36 mouse cellular contexts compared by ENCODE assay signal in genomic region chr11:102159781-102160180, GRCm38 (mm10). TPM values are rescaled to one million over a fixed set of nuclear protein-coding genes. Genes with fewer than 3 reads are reported as not detected.
DNase-seq lines count a peak whose midpoint lies in the region; ATAC-seq and TF ChIP-seq lines count a peak whose summit lies in the region.
"Had no signal": no experiment of that assay in that cellular context is flagged by ENCODE, and none has a peak within 500 bp of the region (broad histone marks: within the 10 kb centered on the region; RNA-seq: fewer than 3 reads in every experiment).

No protein-coding gene starts in this region.

- no peak overlapping the region for H3K4me2 ChIP-seq in CH12.LX (ENCODE audit: insufficient read depth, low read depth, poor library complexity, severe bottlenecking)
- H3K4me2 ChIP-seq in lung, postnatal 0 days (replicated peaks; ENCODE audit: low read depth, low read length): no peak overlapping the region
- H3K4me2 ChIP-seq: embryonic facial prominence, embryonic 13.5 days; forebrain, embryonic 13.5 days; hindbrain, embryonic 14.5 days; limb, embryonic 13.5 days; liver, embryonic 12.5 days; midbrain, embryonic 13.5 days; stomach, embryonic 15.5 days had no signal

- no peak overlapping the region for H3K4me3 ChIP-seq in CH12.LX (replicated peaks in 1 of 3; ENCODE audit: low read depth in 2 of 3, low read length in 2 of 3, poor library complexity in 1 of 3)
- H3K4me3 ChIP-seq in lung, postnatal 0 days (ENCODE audit: low read depth, low read length): no peak overlapping the region
- H3K4me3 ChIP-seq: embryonic facial prominence, embryonic 13.5 days; erythroblast, embryonic 14.5 days; forebrain, embryonic 13.5 days; heart, adult 2 months; layer of hippocampus, adult 2 months; limb, embryonic 13.5 days; liver, embryonic 12.5 days; midbrain, embryonic 13.5 days; stomach, embryonic 15.5 days had no signal

- H3K9me3 ChIP-seq in CH12.LX (replicated peaks; ENCODE audit: low read length): no peaks in the 10 kb centered on the region
- no peaks in the 10 kb centered on the region for H3K9me3 ChIP-seq in lung, postnatal 0 days (ENCODE audit: low read length)
- H3K9me3 ChIP-seq: embryonic facial prominence, embryonic 13.5 days; forebrain, embryonic 13.5 days; G1E; limb, embryonic 13.5 days; liver, embryonic 12.5 days; megakaryocyte, embryonic 14.5 days; midbrain, embryonic 13.5 days; stomach, embryonic 15.5 days had no signal

- no peak for TF ChIP-seq RAD21 in CH12.LX (IDR thresholded peaks at IDR 0.05; ENCODE audit: low read depth, low read length)

- dilution Hi-C loops in CH12.LX (cut with MboI; ENCODE audit: extremely low pct_ligation_motif_present, extremely low pct_unique_long_range_greater_than_20kb, low sequenced_read_pairs): no loop called here

- H3K27ac ChIP-seq in CH12.LX (ENCODE audit: insufficient read depth, low read depth): no peak overlapping the region
- no peak overlapping the region for H3K27ac ChIP-seq in lung, postnatal 0 days (ENCODE audit: low read length)
- H3K27ac ChIP-seq: embryonic facial prominence, embryonic 13.5 days; forebrain, embryonic 13.5 days; heart, adult 2 months; hindbrain, embryonic 14.5 days; kidney, postnatal 0 days; layer of hippocampus, adult 2 months; limb, embryonic 13.5 days; liver, embryonic 12.5 days; midbrain, embryonic 13.5 days; stomach, embryonic 15.5 days had no signal

- H3K36me3 ChIP-seq in CH12.LX (replicated peaks in 1 of 2; ENCODE audit: control insufficient read depth in 1 of 2, insufficient read depth in 1 of 2, low read length in 1 of 2): peaks cover 26 to 46% of the 10 kb centered on the region in 2 experiments
- H3K36me3 ChIP-seq in lung, postnatal 0 days (ENCODE audit: insufficient read depth, low read length): peaks cover 6% of the 10 kb centered on the region; the same call in 1 of the 2 replicates

- WGBS in lung, postnatal 0 days: 69% methylated on average over 5 of the region's 5 CpGs

- no peaks in the 10 kb centered on the region for H3K27me3 ChIP-seq in CH12.LX (replicated peaks)
- no peaks in the 10 kb centered on the region for H3K27me3 ChIP-seq in lung, postnatal 0 days (replicated peaks; ENCODE audit: insufficient read depth, low read length)
- H3K27me3 ChIP-seq: embryonic facial prominence, embryonic 13.5 days; forebrain, embryonic 13.5 days; limb, embryonic 13.5 days; liver, embryonic 12.5 days; megakaryocyte, embryonic 14.5 days; midbrain, embryonic 13.5 days; stomach, embryonic 15.5 days had no signal

- TF ChIP-seq CTCF in CH12.LX (conservative IDR thresholded peaks at IDR 0.05 in 1 of 2, IDR thresholded peaks at IDR 0.05 in 1 of 2; ENCODE audit: low read depth in 2 of 2, low read length in 2 of 2): no peak
- no peak for TF ChIP-seq CTCF in lung, postnatal 0 days (IDR thresholded peaks at IDR 0.05)

- TF ChIP-seq EP300 in CH12.LX (IDR thresholded peaks at IDR 0.05; ENCODE audit: low read length): no peak
- TF ChIP-seq EP300 in lung, postnatal 0 days (IDR thresholded peaks at IDR 0.05): no peak

- H3K4me1 ChIP-seq in CH12.LX (ENCODE audit: control insufficient read depth in 1 of 2, insufficient read depth in 2 of 2): peaks cover 4 to 14% of the 10 kb centered on the region in 2 experiments
- 0 out of 2 replicates have a peak, but pooled peaks cover 5% of the 10 kb centered on the region for H3K4me1 ChIP-seq in lung, postnatal 0 days (ENCODE audit: insufficient read depth, low read depth, low read length)

- ATAC-seq in cerebellum, adult (ENCODE audit: insufficient number of reproducible peaks, low FRiP score, low TSS enrichment): no peak
- ATAC-seq in lung, postnatal 0 days: no peak
- ATAC-seq: forebrain, embryonic 13.5 days; inflammation-experienced regulatory T-cells, adult 6 months; liver, embryonic 12.5 days; midbrain, embryonic 13.5 days had no signal

- DNase-seq in cerebellum, adult 11-12 months: peak; percentile 81
- no peak for DNase-seq in CH12.LX (ENCODE audit: extremely low read depth)
- DNase-seq in cerebellum, adult 8-10 months: peak; percentile 65
- DNase-seq in cerebellum, postnatal 36 days: peak; percentile 80 to 84
- no peak for DNase-seq in spleen, postnatal 4 days (ENCODE audit: low spot score in 2 of 2)
- no peak for DNase-seq in lung, postnatal 10 days
- no peak for DNase-seq in lung, postnatal 0 days (ENCODE audit: low spot score)
- DNase-seq: embryo, embryonic 11 days; heart, adult 2 months; heart, postnatal 36 days; kidney, adult 2 months; layer of hippocampus, postnatal 36 days; lung, adult 2 months; lung, postnatal 36 days; thymus, adult 2 months had no signal

- no peaks in the 10 kb centered on the region for H3K79me2 ChIP-seq in CH12.LX (replicated peaks; ENCODE audit: control insufficient read depth, extremely low read depth, insufficient read depth, poor library complexity, severe bottlenecking)

- no peak for TF ChIP-seq POLR2A in CH12.LX (IDR thresholded peaks at IDR 0.05; ENCODE audit: low read depth, low read length)

- H3K9ac ChIP-seq in CH12.LX (ENCODE audit: insufficient read depth, low read depth): no peak overlapping the region
- no peak overlapping the region for H3K9ac ChIP-seq in lung, postnatal 0 days (replicated peaks; ENCODE audit: low read depth)
- H3K9ac ChIP-seq: embryonic facial prominence, embryonic 13.5 days; forebrain, embryonic 13.5 days; hindbrain, embryonic 14.5 days; limb, embryonic 13.5 days; liver, embryonic 12.5 days; midbrain, embryonic 13.5 days; stomach, embryonic 15.5 days had no signal

- in situ Hi-C loops in CH12.LX (cut with MboI; ENCODE audit: low pct_ligation_motif_present, low pct_unique_long_range_greater_than_20kb, low sequenced_read_pairs): loop anchor here (5.0 kb wide), 1 partner anchor 63 kb away; no protein-coding TSS in a partner anchor

TF ChIP-seq in CH12.LX, 34 proteins besides CTCF, POLR2A, EP300 and RAD21:
- no peak for TF ChIP-seq MAX (IDR thresholded peaks at IDR 0.05; ENCODE audit: low read length)
- no peak for TF ChIP-seq PAX5 (IDR thresholded peaks at IDR 0.05; ENCODE audit: low read length)
- 0 out of 2 replicates have a peak, but pooled peaks have one; percentile 19 for TF ChIP-seq CHD2 (IDR thresholded peaks at IDR 0.05; ENCODE audit: low read length)
- TF ChIP-seq KAT2A (IDR thresholded peaks at IDR 0.05; ENCODE audit: insufficient replicate concordance, low read length): no peak
- TF ChIP-seq USF2 (conservative IDR thresholded peaks at IDR 0.05; ENCODE audit: low read depth, low read length): no peak
TF ChIP-seq in CH12.LX: peak in this region for 1.

RNA-seq across cellular contexts. Expression of gene Tmem101, which starts 3.6 kb away (rescaled TPM):
- 56.7 and 63.1 TPM in 2 replicates for total RNA-seq in CH12.LX (2012; rRNA removed)
- total RNA-seq in CH12.LX (2014; rRNA removed): 36.1 and 38.5 TPM in 2 replicates
- polyA plus RNA-seq in CH12.LX (2012; ENCODE audit: insufficient read length, low read depth): 29.7 and 35.4 TPM in 2 replicates
- 17.6 and 18.9 TPM in 2 replicates for polyA plus RNA-seq in lung, postnatal 0 days (2015; fragmentation: Nextera tagmentation; extraction: Ambion mirVana)

RNA-seq across cellular contexts. Expression of gene Nags, which starts 14.5 kb away (rescaled TPM):
- total RNA-seq in CH12.LX (2012; rRNA removed) (not detected in 2 replicates), CH12.LX (2014; rRNA removed) (not detected in 2 replicates)
- polyA plus RNA-seq in CH12.LX (2012; ENCODE audit: insufficient read length, low read depth): not detected in 2 replicates
- polyA plus RNA-seq in lung, postnatal 0 days (2015; fragmentation: Nextera tagmentation; extraction: Ambion mirVana): 0.91 and 1.4 TPM in 2 replicates
- total RNA-seq: G1E; gastrocnemius, adult 8-10 months; heart, adult 2 months; heart, postnatal 36 days; layer of hippocampus, adult 2 months; layer of hippocampus, postnatal 36 days; left cerebral cortex, postnatal 14 days; monocyte, adult 5-6 weeks; neutrophil, adult 5-6 weeks had no signal
- polyA plus RNA-seq: embryonic facial prominence, embryonic 13.5 days; forebrain, embryonic 13.5 days; G1E; heart, embryonic 14.5 days; hindbrain, embryonic 14.5 days; kidney, postnatal 0 days; limb, embryonic 13.5 days had no signal

RNA-seq across cellular contexts. Expression of gene Lsm12, which starts 25.3 kb away (rescaled TPM):
- total RNA-seq in CH12.LX (2012; rRNA removed) (66.9 and 78.7 TPM in 2 replicates), CH12.LX (2014; rRNA removed) (70.0 and 78.9 TPM in 2 replicates)
- polyA plus RNA-seq in CH12.LX (2012; ENCODE audit: insufficient read length, low read depth): 164 and 185 TPM in 2 replicates
- polyA plus RNA-seq in lung, postnatal 0 days (2015; fragmentation: Nextera tagmentation; extraction: Ambion mirVana): 74.7 and 79.9 TPM in 2 replicates

RNA-seq across cellular contexts. Expression of gene G6pc3, which starts 29.6 kb away (rescaled TPM):
- 31.9 and 34.7 TPM in 2 replicates for total RNA-seq in CH12.LX (2012; rRNA removed)
- 26.3 and 31.3 TPM in 2 replicates for total RNA-seq in CH12.LX (2014; rRNA removed)
- polyA plus RNA-seq in CH12.LX (2012; ENCODE audit: insufficient read length, low read depth): 65.6 and 72.3 TPM in 2 replicates
- polyA plus RNA-seq in lung, postnatal 0 days (2015; fragmentation: Nextera tagmentation; extraction: Ambion mirVana): 15.8 and 16.7 TPM in 2 replicates

RNA-seq across cellular contexts. Expression of gene Pyy, which starts 52.1 kb away (rescaled TPM):
- not detected in 2 replicates for total RNA-seq in CH12.LX (2012; rRNA removed)
- not detected in 2 replicates for total RNA-seq in CH12.LX (2014; rRNA removed)
- polyA plus RNA-seq in CH12.LX (2012; ENCODE audit: insufficient read length, low read depth): not detected in 2 replicates
- polyA plus RNA-seq in lung, postnatal 0 days (2015; fragmentation: Nextera tagmentation; extraction: Ambion mirVana): not detected in 2 replicates
- total RNA-seq: adrenal gland, adult 2 months; G1E; gastrocnemius, adult 8-10 months; heart, adult 2 months; heart, postnatal 36 days; layer of hippocampus, adult 2 months; layer of hippocampus, postnatal 36 days; left cerebral cortex, postnatal 14 days; monocyte, adult 5-6 weeks; neutrophil, adult 5-6 weeks had no signal
- polyA plus RNA-seq: adrenal gland, adult 2 months; embryonic facial prominence, embryonic 13.5 days; erythroblast, embryonic 14.5 days; forebrain, embryonic 13.5 days; G1E; heart, adult 2 months; heart, embryonic 14.5 days; inflammation-experienced regulatory T-cells, adult 6 months; kidney, adult 2 months; kidney, postnatal 0 days; limb, embryonic 13.5 days; lung, adult 2 months; midbrain, embryonic 13.5 days; spleen, adult 2 months had no signal

Comparison
In these comparisons a context has a peak if more than half of its experiments do, and no peak if none do; other contexts are left out.
1. DNase-seq: peak in cerebellum, adult 11-12 months (single experiment), cerebellum, adult 8-10 months (single experiment) and cerebellum, postnatal 36 days (2 of 2); none in CH12.LX (single experiment), spleen, postnatal 4 days (0 of 2), lung, postnatal 10 days (single experiment) and lung, postnatal 0 days (single experiment).